Mouse (Mus musculus) thymus, adult 2 months (tissue): ENCODE measurements around the gene Hcls1.

ENCODE experiments used
- CTCF ChIP-seq: fragments of 200-500 bp; IDR thresholded peaks from 2 replicates; pipeline ENCODE4 v1.5.1; 2012; ENCODE audit warnings: mild to moderate bottlenecking, control low read depth, low read length, moderate library complexity, borderline replicate concordance; ENCODE audit not compliant: control insufficient read depth, poor library complexity, insufficient read depth; ENCODE audit errors: extremely low read depth
- POLR2A ChIP-seq: fragments of 200-500 bp; IDR thresholded peaks from 2 replicates; pipeline ENCODE4 v1.6.1; 2012; ENCODE audit warnings: mild to moderate bottlenecking, low read length, control low read depth, moderate library complexity; ENCODE audit not compliant: control insufficient read depth, poor library complexity, insufficient read depth; ENCODE audit errors: extremely low read depth

GRCm38 (mm10) chr16:37011922-37012289 lies 77.1 kb downstream of the Hcls1 start:
- TF ChIP-seq POLR2A = no peak
- no peak for TF ChIP-seq CTCF
